Mouse (Mus musculus): ENCODE data around the gene Serpini1. TPM values are rescaled to one million over a fixed set of nuclear protein-coding genes. Genes with fewer than 3 reads are reported as not detected.

Gene Serpini1
- polyA plus RNA-seq, 1 experiment = 79.6 TPM

GRCm38 (mm10) chr3:75544287-75544686 lies 13.1 kb upstream of the Serpini1 start:
- DNase-seq = no peak
- Histone ChIP-seq H3K27ac (ENCODE audit: insufficient read depth, low read length) (no peak overlapping the region), H3K4me3 (replicated peaks; ENCODE audit: insufficient read depth, low read depth, low read length) (no peak overlapping the region), H3K27me3 (ENCODE audit: control insufficient read depth, insufficient read depth, low read length) (no peaks in the 10 kb centered on the region), H3K4me1 (ENCODE audit: control insufficient read depth, insufficient read depth, low read length) (no peaks in the 10 kb centered on the region)
- 85% methylated on average over 1 of the region's 1 CpGs for WGBS
- TF ChIP-seq CTCF (IDR thresholded peaks at IDR 0.05; ENCODE audit: borderline replicate concordance, insufficient read depth, low read depth, low read length) = no peak
- TF ChIP-seq POLR2A (IDR thresholded peaks at IDR 0.05; ENCODE audit: borderline replicate concordance, insufficient read depth, low read length) = no peak

GRCm38 (mm10) chr3:75551248-75551647 lies 6.1 kb upstream of the Serpini1 start:
- H3K27me3 ChIP-seq (ENCODE audit: control insufficient read depth, insufficient read depth, low read length) = no peaks in the 10 kb centered on the region
- no peak for TF ChIP-seq CTCF (IDR thresholded peaks at IDR 0.05; ENCODE audit: borderline replicate concordance, insufficient read depth, low read depth, low read length)
- no peak for TF ChIP-seq POLR2A (IDR thresholded peaks at IDR 0.05; ENCODE audit: borderline replicate concordance, insufficient read depth, low read length)
- H3K27ac ChIP-seq (ENCODE audit: insufficient read depth, low read length) = no peak overlapping the region
- DNase-seq = peak in 1 of 2 experiments; percentile 48
- H3K4me1 ChIP-seq (ENCODE audit: control insufficient read depth, insufficient read depth, low read length) = peaks cover 2% of the 10 kb centered on the region; the same call in 1 of the 2 replicates
- H3K4me3 ChIP-seq (replicated peaks; ENCODE audit: insufficient read depth, low read depth, low read length) = no peak overlapping the region

GRCm38 (mm10) chr3:75556121-75556694 lies 1.1 kb upstream of the Serpini1 start:
- DNase-seq = no peak
- Histone ChIP-seq H3K27me3 (ENCODE audit: control insufficient read depth, insufficient read depth, low read length) (no peaks in the 10 kb centered on the region), H3K4me1 (ENCODE audit: control insufficient read depth, insufficient read depth, low read length) (peaks cover 2% of the 10 kb centered on the region; the same call in 1 of the 2 replicates), H3K4me3 (replicated peaks; ENCODE audit: insufficient read depth, low read depth, low read length) (peak overlapping the region; percentile 65), H3K27ac (ENCODE audit: insufficient read depth, low read length) (peak overlapping the region; percentile 22; the same call in 1 of the 2 replicates)
- WGBS = under 1% methylated on average over 36 of the region's 36 CpGs
- TF ChIP-seq CTCF (IDR thresholded peaks at IDR 0.05; ENCODE audit: borderline replicate concordance, insufficient read depth, low read depth, low read length) (no peak), POLR2A (IDR thresholded peaks at IDR 0.05; ENCODE audit: borderline replicate concordance, insufficient read depth, low read length) (no peak)

- peak; percentile 99 to 100 for DNase-seq
- no peaks in the 10 kb centered on the region for H3K27me3 ChIP-seq (ENCODE audit: control insufficient read depth, insufficient read depth, low read length)
- peak within 1 kb of the TSS; percentile 87 for H3K4me3 ChIP-seq (replicated peaks; ENCODE audit: insufficient read depth, low read depth, low read length)
- peak within 1 kb of the TSS; percentile 85 for H3K27ac ChIP-seq (ENCODE audit: insufficient read depth, low read length)
- WGBS = under 1% methylated on average over 35 of the region's 35 CpGs
- no peak for TF ChIP-seq CTCF (IDR thresholded peaks at IDR 0.05; ENCODE audit: borderline replicate concordance, insufficient read depth, low read depth, low read length)
- TF ChIP-seq POLR2A (IDR thresholded peaks at IDR 0.05; ENCODE audit: borderline replicate concordance, insufficient read depth, low read length) = peak; percentile 50; the same call in 1 of the 2 replicates
- no peaks in the 10 kb centered on the region for H3K4me1 ChIP-seq (ENCODE audit: control insufficient read depth, insufficient read depth, low read length)
Measured at GRCm38 (mm10) chr3:75556695-75557291, 554 bp upstream of the Serpini1 start, which contains the start of gene Pdcd10. Pdcd10 (minus strand) TSS chr3:75556856.

- WGBS = 77% methylated on average over 2 of the region's 2 CpGs
- no peaks in the 10 kb centered on the region for H3K27me3 ChIP-seq (ENCODE audit: control insufficient read depth, insufficient read depth, low read length)
- TF ChIP-seq CTCF (IDR thresholded peaks at IDR 0.05; ENCODE audit: borderline replicate concordance, insufficient read depth, low read depth, low read length) (no peak), POLR2A (IDR thresholded peaks at IDR 0.05; ENCODE audit: borderline replicate concordance, insufficient read depth, low read length) (no peak)
- no peak overlapping the region for H3K4me3 ChIP-seq (replicated peaks; ENCODE audit: insufficient read depth, low read depth, low read length)
- H3K27ac ChIP-seq (ENCODE audit: insufficient read depth, low read length) = no peak overlapping the region
- H3K4me1 ChIP-seq (ENCODE audit: control insufficient read depth, insufficient read depth, low read length) = no peaks in the 10 kb centered on the region
- no peak for DNase-seq
Measured at GRCm38 (mm10) chr3:75574074-75574473, 16.7 kb downstream of the Serpini1 start.

- H3K27ac ChIP-seq (ENCODE audit: insufficient read depth, low read length) = no peak overlapping the region
- no peaks in the 10 kb centered on the region for H3K4me1 ChIP-seq (ENCODE audit: control insufficient read depth, insufficient read depth, low read length)
- no peaks in the 10 kb centered on the region for H3K27me3 ChIP-seq (ENCODE audit: control insufficient read depth, insufficient read depth, low read length)
- TF ChIP-seq CTCF (IDR thresholded peaks at IDR 0.05; ENCODE audit: borderline replicate concordance, insufficient read depth, low read depth, low read length) (no peak), POLR2A (IDR thresholded peaks at IDR 0.05; ENCODE audit: borderline replicate concordance, insufficient read depth, low read length) (no peak)
- no peak overlapping the region for H3K4me3 ChIP-seq (replicated peaks; ENCODE audit: insufficient read depth, low read depth, low read length)
- 83% methylated on average over 1 of the region's 1 CpGs for WGBS
- no peak for DNase-seq
Measured at GRCm38 (mm10) chr3:75575582-75575981, 18.2 kb downstream of the Serpini1 start.

- Histone ChIP-seq H3K27ac (ENCODE audit: insufficient read depth, low read length) (no peak overlapping the region), H3K4me3 (replicated peaks; ENCODE audit: insufficient read depth, low read depth, low read length) (no peak overlapping the region), H3K4me1 (ENCODE audit: control insufficient read depth, insufficient read depth, low read length) (peaks cover 3% of the 10 kb centered on the region; the same call in 1 of the 2 replicates), H3K27me3 (ENCODE audit: control insufficient read depth, insufficient read depth, low read length) (no peaks in the 10 kb centered on the region)
- TF ChIP-seq CTCF (IDR thresholded peaks at IDR 0.05; ENCODE audit: borderline replicate concordance, insufficient read depth, low read depth, low read length) (no peak), POLR2A (IDR thresholded peaks at IDR 0.05; ENCODE audit: borderline replicate concordance, insufficient read depth, low read length) (no peak)
- WGBS = 71% methylated on average over 4 of the region's 4 CpGs
- peak in 1 of 2 experiments; percentile 26 for DNase-seq
Measured at GRCm38 (mm10) chr3:75579352-75579751, 22.0 kb downstream of the Serpini1 start.

- peak; percentile 78 to 88 for DNase-seq
- H3K27me3 ChIP-seq (ENCODE audit: control insufficient read depth, insufficient read depth, low read length) = no peaks in the 10 kb centered on the region
- no peak overlapping the region for H3K4me3 ChIP-seq (replicated peaks; ENCODE audit: insufficient read depth, low read depth, low read length)
- WGBS = 4% methylated on average over 3 of the region's 3 CpGs
- TF ChIP-seq POLR2A (IDR thresholded peaks at IDR 0.05; ENCODE audit: borderline replicate concordance, insufficient read depth, low read length) (no peak), CTCF (IDR thresholded peaks at IDR 0.05; ENCODE audit: borderline replicate concordance, insufficient read depth, low read depth, low read length) (no peak)
- H3K4me1 ChIP-seq (ENCODE audit: control insufficient read depth, insufficient read depth, low read length) = peaks cover 3% of the 10 kb centered on the region; the same call in 1 of the 2 replicates
- H3K27ac ChIP-seq (ENCODE audit: insufficient read depth, low read length) = no peak overlapping the region
Measured at GRCm38 (mm10) chr3:75583293-75583692, 25.9 kb downstream of the Serpini1 start.

Measured in cerebellum, adult 2 months (tissue).